Mouse (Mus musculus) hindbrain, postnatal 0 days (tissue): ENCODE measurements around the gene Foxb1. TPM values are rescaled to one million over a fixed set of nuclear protein-coding genes. Genes with fewer than 3 reads are reported as not detected.
A peak's percentile ranks its signal among the peaks of the same experiment; 100 is the strongest.

Experiments
- ATAC-seq: fragments of 200-750 bp; cut with Nextera tagmentation; 2 replicates; pipeline ENCODE4 v1.8.0; 2017; ENCODE audit warnings: mild to moderate bottlenecking, moderate TSS enrichment, moderate library complexity
- DNase-seq: peaks from one replicate; pipeline ENCODE4 v3.0.0-alpha.2; 2015; ENCODE audit warnings: low spot score
- H3K27ac ChIP-seq: fragments of 300-500 bp; sonication (generic); 2 replicates; pipeline ENCODE4 v1.5.1; 2014; ENCODE audit warnings: mild to moderate bottlenecking
- H3K27me3 ChIP-seq: fragments of 300-500 bp; sonication (generic); 2 replicates; pipeline ENCODE4 v1.6.1; 2014; ENCODE audit warnings: low read length, mixed read lengths; ENCODE audit not compliant: insufficient read depth
- H3K36me3 ChIP-seq: fragments of 300-500 bp; sonication (generic); 2 replicates; pipeline ENCODE4 v1.6.1; 2014; ENCODE audit warnings: low read length, mixed read lengths; ENCODE audit not compliant: insufficient read depth
- H3K4me1 ChIP-seq: fragments of 300-500 bp; sonication (generic); 2 replicates; pipeline ENCODE4 v1.6.1; 2014; ENCODE audit warnings: antibody characterized with exemption, low read length, mixed read lengths; ENCODE audit not compliant: insufficient read depth
- H3K4me2 ChIP-seq: fragments of 300-500 bp; sonication (generic); 2 replicates; pipeline ENCODE4 v1.6.1; 2014; ENCODE audit warnings: low read depth, mild to moderate bottlenecking, low read length, moderate library complexity, mixed read lengths
- H3K4me3 ChIP-seq: fragments of 300-500 bp; sonication (generic); 2 replicates; pipeline ENCODE4 v1.5.1; 2014; ENCODE audit warnings: low read length
- H3K9ac ChIP-seq: fragments of 300-500 bp; sonication (generic); replicated peaks from 2 replicates; pipeline ENCODE4 v1.6.1; 2014; ENCODE audit warnings: mild to moderate bottlenecking, low read length, moderate library complexity, mixed read lengths
- H3K9me3 ChIP-seq: fragments of 300-500 bp; sonication (generic); 2 replicates; pipeline ENCODE4 v1.6.1; 2016; ENCODE audit warnings: low read length, mixed read lengths
- CTCF ChIP-seq: IDR thresholded peaks from 2 replicates; pipeline ENCODE4 v1.5.1; 2016; ENCODE audit warnings: antibody characterized with exemption, control low read depth, low read depth
- WGBS: fragments of 180-500 bp; shearing (Covaris S2); extraction: QIAGEN DNeasy Blood & Tissue Kit; methylation state at CpG from one replicate; pipeline ENCODE4 v1.1.7; 2014; 5-methylcytosine and 5-hydroxymethylcytosine counted together
- polyA plus RNA-seq: library from polyadenylated mRNA; unstranded; fragments of >200 nt; fragmentation: Nextera tagmentation; extraction: Ambion mirVana; gene quantifications from 2 replicates; pipeline ENCODE4 v1.2.1, GENCODE M21; 2015
- total RNA-seq: library from RNA; depleted of rRNA; stranded (reverse); fragments of >200 nt; gene quantifications from 2 replicates; pipeline ENCODE4 v1.2.3, GENCODE M21; 2014; rRNA removed

Gene Foxb1
- total RNA-seq, result 10.0 and 11.4 TPM in 2 replicates
- polyA plus RNA-seq, result 5.5 and 5.7 TPM in 2 replicates

- Histone ChIP-seq H3K27ac (peak within 1 kb of the TSS; percentile 61), H3K9me3 (no peaks in the 10 kb centered on the region), H3K4me1 (no peaks in the 10 kb centered on the region), H3K4me2 (peak within 1 kb of the TSS; percentile 42), H3K9ac (peak within 1 kb of the TSS; percentile 49), H3K4me3 (peak within 1 kb of the TSS; percentile 40), H3K36me3 (no peaks in the 10 kb centered on the region), H3K27me3 (peaks cover 89% of the 10 kb centered on the region)
- DNase-seq, result peak; percentile 45
- peak; percentile 52; the same call in 1 of the 2 replicates for ATAC-seq
- no peak for TF ChIP-seq CTCF
- WGBS, result under 1% methylated on average over 60 of the region's 60 CpGs
Observed at GRCm38 (mm10) chr9:69760371-69761301, at the start of gene Foxb1. Gene Foxb1, minus strand, starts transcription at chr9:69760940.

- Histone ChIP-seq H3K4me3 (no peak overlapping the region), H3K9ac (no peak overlapping the region), H3K9me3 (no peaks in the 10 kb centered on the region), H3K36me3 (no peaks in the 10 kb centered on the region), H3K4me1 (no peaks in the 10 kb centered on the region), H3K27ac (no peak overlapping the region), H3K4me2 (no peak overlapping the region), H3K27me3 (no peaks in the 10 kb centered on the region)
- 59% methylated on average over 7 of the region's 7 CpGs for WGBS
- DNase-seq (no peak), ATAC-seq (no peak)
- TF ChIP-seq CTCF, result peak; percentile 41
Observed at GRCm38 (mm10) chr9:69790562-69790961, 29.8 kb upstream of the Foxb1 start.

- ATAC-seq, result no peak
- Histone ChIP-seq H3K27ac (no peak overlapping the region), H3K27me3 (no peaks in the 10 kb centered on the region), H3K4me2 (no peak overlapping the region), H3K4me3 (no peak overlapping the region), H3K36me3 (no peaks in the 10 kb centered on the region), H3K9ac (no peak overlapping the region), H3K4me1 (no peaks in the 10 kb centered on the region), H3K9me3 (no peaks in the 10 kb centered on the region)
- no peak for TF ChIP-seq CTCF
- no peak for DNase-seq
- 86% methylated on average over 2 of the region's 2 CpGs for WGBS
Observed at GRCm38 (mm10) chr9:69779996-69780395, 19.3 kb upstream of the Foxb1 start.

GRCm38 (mm10) chr9:69769949-69770585, 9.3 kb upstream of the Foxb1 start:
- Histone ChIP-seq H3K4me2 (no peak overlapping the region), H3K4me3 (no peak overlapping the region), H3K9ac (no peak overlapping the region), H3K36me3 (no peaks in the 10 kb centered on the region), H3K27ac (no peak overlapping the region), H3K27me3 (peaks cover 67% of the 10 kb centered on the region), H3K4me1 (no peaks in the 10 kb centered on the region), H3K9me3 (no peaks in the 10 kb centered on the region)
- ATAC-seq (no peak), DNase-seq (no peak)
- 23% methylated on average over 21 of the region's 21 CpGs for WGBS
- TF ChIP-seq CTCF, result no peak

GRCm38 (mm10) chr9:69769091-69769948, 8.6 kb upstream of the Foxb1 start:
- peak overlapping the region; percentile 30; the same call in 1 of the 2 replicates for H3K4me2 ChIP-seq
- WGBS, result 3% methylated on average over 36 of the region's 36 CpGs
- H3K27me3 ChIP-seq, result peaks cover 74% of the 10 kb centered on the region
- no peaks in the 10 kb centered on the region for H3K9me3 ChIP-seq
- no peak for ATAC-seq
- H3K4me3 ChIP-seq, result peak overlapping the region; percentile 11; the same call in 1 of the 2 replicates
- H3K4me1 ChIP-seq, result no peaks in the 10 kb centered on the region
- H3K9ac ChIP-seq, result no peak overlapping the region
- no peak for DNase-seq
- TF ChIP-seq CTCF, result no peak
- H3K36me3 ChIP-seq, result no peaks in the 10 kb centered on the region
- H3K27ac ChIP-seq, result no peak overlapping the region
